Mouse (Mus musculus) liver, embryonic 11.5 days (tissue): Measurements from ENCODE around the gene Fgfr2. TPM values are rescaled to one million over a fixed set of nuclear protein-coding genes. Genes with fewer than 3 reads are reported as not detected.

ENCODE experiments used
- ATAC-seq: fragments of 200-750 bp; cut with Nextera tagmentation; replicated peaks from 2 replicates; pipeline ENCODE4 v1.8.0; 2017; ENCODE audit warnings: moderate number of reproducible peaks, mild to moderate bottlenecking, moderate TSS enrichment, moderate library complexity; ENCODE audit not compliant: low FRiP score
- DNase-seq: peaks from one replicate; pipeline ENCODE4 v3.0.0-alpha.2; 2017; ENCODE audit warnings: low spot score
- H3K27ac ChIP-seq: fragments of 300-500 bp; sonication (generic); 2 replicates; pipeline ENCODE4 v1.5.1; 2014; ENCODE audit warnings: mild to moderate bottlenecking, low read depth, low read length, control low read depth
- H3K27me3 ChIP-seq: fragments of 300-500 bp; sonication (generic); replicated peaks from 2 replicates; pipeline ENCODE4 v1.6.1; 2014; ENCODE audit warnings: low read length, mixed read lengths; ENCODE audit not compliant: control insufficient read depth, insufficient read depth
- H3K36me3 ChIP-seq: fragments of 300-500 bp; sonication (generic); 2 replicates; pipeline ENCODE4 v1.6.1; 2014; ENCODE audit warnings: mild to moderate bottlenecking, low read length, moderate library complexity, mixed read lengths; ENCODE audit not compliant: control insufficient read depth, insufficient read depth
- H3K4me1 ChIP-seq: fragments of 300-500 bp; sonication (generic); replicated peaks from 2 replicates; pipeline ENCODE4 v1.6.1; 2014; ENCODE audit warnings: low read length, mixed read lengths; ENCODE audit not compliant: control insufficient read depth, insufficient read depth
- H3K4me2 ChIP-seq: fragments of 300-500 bp; sonication (generic); 2 replicates; pipeline ENCODE4 v1.6.1; 2014; ENCODE audit warnings: mild to moderate bottlenecking, control low read depth, moderate library complexity
- H3K4me3 ChIP-seq: fragments of 300-500 bp; sonication (generic); 2 replicates; pipeline ENCODE4 v1.5.1; 2014; ENCODE audit warnings: low read depth, low read length, control low read depth
- H3K9ac ChIP-seq: fragments of 300-500 bp; sonication (generic); 2 replicates; pipeline ENCODE4 v1.6.1; 2014; ENCODE audit warnings: low read depth, low read length, control low read depth
- H3K9me3 ChIP-seq: fragments of 300-500 bp; sonication (generic); 2 replicates; pipeline ENCODE4 v1.6.1; 2016; ENCODE audit warnings: low read length, inconsistent platforms, mixed read lengths; ENCODE audit not compliant: control insufficient read depth
- WGBS: fragments of 180-500 bp; shearing (Covaris S2); extraction: QIAGEN DNeasy Blood & Tissue Kit; methylation state at CpG from one replicate; pipeline ENCODE4 v1.1.7; 2014; 5-methylcytosine and 5-hydroxymethylcytosine counted together
- polyA plus RNA-seq: library from polyadenylated mRNA; unstranded; fragments of >200 nt; fragmentation: Nextera tagmentation; extraction: Ambion mirVana; gene quantifications from 2 replicates; pipeline ENCODE4 v1.2.1, GENCODE M21; 2014

The Fgfr2 gene
- polyA plus RNA-seq, 1 experiment from 2014 or later, result 32.6 TPM

GRCm38 (mm10) chr7:131362269-131362614 is 1760.9 kb downstream of the Fgfr2 start:
- Histone ChIP-seq H3K4me3 (peak overlapping the region; percentile 81), H3K36me3 (peaks cover 11% of the 10 kb centered on the region; the same call in 1 of the 2 replicates), H3K4me1 (peaks cover 7% of the 10 kb centered on the region), H3K27ac (peak overlapping the region; percentile 88), H3K4me2 (peak overlapping the region; percentile 80), H3K9ac (peak overlapping the region; percentile 84), H3K27me3 (no peaks in the 10 kb centered on the region), H3K9me3 (no peaks in the 10 kb centered on the region)
- ATAC-seq (peak; percentile 63), DNase-seq (no peak)
- 0% methylated on average over 34 of the region's 35 CpGs for whole genome bisulfite sequencing

- H3K27ac ChIP-seq, result no peak overlapping the region
- H3K27me3 ChIP-seq, result no peaks in the 10 kb centered on the region
- H3K4me2 ChIP-seq, result no peak overlapping the region
- 93% methylated on average over 13 of the region's 13 CpGs for WGBS
- H3K4me1 ChIP-seq, result 0 out of 2 replicates have a peak, but pooled peaks cover 3% of the 10 kb centered on the region
- DNase-seq (no peak), ATAC-seq (no peak)
- H3K36me3 ChIP-seq, result peaks cover 35% of the 10 kb centered on the region
- H3K4me3 ChIP-seq, result no peak overlapping the region
- H3K9me3 ChIP-seq, result no peaks in the 10 kb centered on the region
- no peak overlapping the region for H3K9ac ChIP-seq
These were observed 1767.0 kb downstream of the Fgfr2 start for GRCm38 (mm10) chr7:131356105-131356504.

- no peak overlapping the region for H3K4me2 ChIP-seq
- no peaks in the 10 kb centered on the region for H3K27me3 ChIP-seq
- no peak overlapping the region for H3K27ac ChIP-seq
- H3K9me3 ChIP-seq, result no peaks in the 10 kb centered on the region
- H3K4me1 ChIP-seq, result no peaks in the 10 kb centered on the region
- ATAC-seq, result no peak
- peaks cover 32% of the 10 kb centered on the region for H3K36me3 ChIP-seq
- H3K9ac ChIP-seq, result no peak overlapping the region
- 91% methylated on average over 7 of the region's 7 CpGs for WGBS
- DNase-seq, result no peak
- H3K4me3 ChIP-seq, result no peak overlapping the region
These were observed 1777.2 kb downstream of the Fgfr2 start for GRCm38 (mm10) chr7:131345856-131346541.

GRCm38 (mm10) chr7:131337502-131338068 is 1785.6 kb downstream of the Fgfr2 start:
- peaks cover 6% of the 10 kb centered on the region for H3K36me3 ChIP-seq
- H3K9ac ChIP-seq, result no peak overlapping the region
- H3K4me1 ChIP-seq, result no peaks in the 10 kb centered on the region
- H3K4me3 ChIP-seq, result no peak overlapping the region
- no peaks in the 10 kb centered on the region for H3K9me3 ChIP-seq
- ATAC-seq (no peak), DNase-seq (no peak)
- no peaks in the 10 kb centered on the region for H3K27me3 ChIP-seq
- WGBS, result 74% methylated on average over 8 of the region's 8 CpGs
- H3K27ac ChIP-seq, result no peak overlapping the region
- H3K4me2 ChIP-seq, result no peak overlapping the region

- 59% methylated on average over 1 of the region's 1 CpGs for WGBS
- DNase-seq (no peak), ATAC-seq (no peak)
- H3K36me3 ChIP-seq, result no peaks in the 10 kb centered on the region
- H3K4me1 ChIP-seq, result no peaks in the 10 kb centered on the region
- H3K4me3 ChIP-seq, result no peak within 1 kb of the TSS
- H3K27ac ChIP-seq, result no peak within 1 kb of the TSS
- no peaks in the 10 kb centered on the region for H3K9me3 ChIP-seq
- H3K27me3 ChIP-seq, result no peaks in the 10 kb centered on the region
- H3K4me2 ChIP-seq, result no peak within 1 kb of the TSS
- H3K9ac ChIP-seq, result no peak within 1 kb of the TSS
These were observed 1789.6 kb downstream of the Fgfr2 start, which contains the start of gene Fam24a for GRCm38 (mm10) chr7:131333564-131333963. Gene Fam24a (plus strand): TSS chr7:131333864.

GRCm38 (mm10) chr7:131331688-131332087 is 1791.5 kb downstream of the Fgfr2 start:
- Histone ChIP-seq H3K9ac (no peak overlapping the region), H3K36me3 (no peaks in the 10 kb centered on the region), H3K9me3 (no peaks in the 10 kb centered on the region), H3K4me3 (no peak overlapping the region), H3K4me2 (no peak overlapping the region), H3K27ac (no peak overlapping the region), H3K27me3 (no peaks in the 10 kb centered on the region), H3K4me1 (no peaks in the 10 kb centered on the region)
- WGBS, result 64% methylated on average over 2 of the region's 2 CpGs
- no peak for DNase-seq
- no peak for ATAC-seq

- ATAC-seq (no peak), DNase-seq (no peak)
- Histone ChIP-seq H3K9me3 (no peaks in the 10 kb centered on the region), H3K27ac (no peak within 1 kb of the TSS), H3K4me3 (no peak within 1 kb of the TSS), H3K36me3 (no peaks in the 10 kb centered on the region), H3K4me1 (no peaks in the 10 kb centered on the region), H3K27me3 (no peaks in the 10 kb centered on the region), H3K4me2 (no peak within 1 kb of the TSS), H3K9ac (no peak within 1 kb of the TSS)
- 90% methylated on average over 5 of the region's 5 CpGs for WGBS
These were observed 1793.7 kb downstream of the Fgfr2 start, which contains the start of gene Fam24b for GRCm38 (mm10) chr7:131329416-131329815. Gene Fam24b (minus strand): TSS chr7:131329516.

- no peak overlapping the region for H3K4me3 ChIP-seq
- no peak overlapping the region for H3K27ac ChIP-seq
- WGBS, result 80% methylated on average over 5 of the region's 5 CpGs
- no peaks in the 10 kb centered on the region for H3K4me1 ChIP-seq
- ATAC-seq (no peak), DNase-seq (no peak)
- no peaks in the 10 kb centered on the region for H3K36me3 ChIP-seq
- H3K4me2 ChIP-seq, result no peak overlapping the region
- H3K27me3 ChIP-seq, result no peaks in the 10 kb centered on the region
- no peaks in the 10 kb centered on the region for H3K9me3 ChIP-seq
- H3K9ac ChIP-seq, result no peak overlapping the region
These were observed 1796.1 kb downstream of the Fgfr2 start for GRCm38 (mm10) chr7:131327054-131327453.

GRCm38 (mm10) chr7:131322192-131322591 is 1801.0 kb downstream of the Fgfr2 start, which contains the start of gene Cuzd1:
Gene Cuzd1 (minus strand): TSS chr7:131322292.
- Histone ChIP-seq H3K4me3 (no peak within 1 kb of the TSS), H3K27ac (no peak within 1 kb of the TSS), H3K9me3 (no peaks in the 10 kb centered on the region), H3K4me1 (no peaks in the 10 kb centered on the region), H3K27me3 (no peaks in the 10 kb centered on the region), H3K4me2 (no peak within 1 kb of the TSS), H3K36me3 (no peaks in the 10 kb centered on the region), H3K9ac (no peak within 1 kb of the TSS)
- no peak for ATAC-seq
- no peak for DNase-seq
- 85% methylated on average over 2 of the region's 2 CpGs for WGBS
